Mouse (Mus musculus) kidney, postnatal 25 days (tissue): Measurements from ENCODE around the gene Gpd2.
A peak's percentile ranks its signal among the peaks of the same experiment; 100 is the strongest.

ENCODE experiments used
- DNase-seq, 2 experiments: peaks; one replicate each; pipeline ENCODE4 v3.0.0; 2021; ENCODE audit warnings: mixed read lengths in 2 of 2

Gene Gpd2

GRCm38 (mm10) chr2:57251636-57252317 lies 14.3 kb downstream of the Gpd2 start:
- DNase-seq = no peak

- DNase-seq = peak; percentile 72 to 89
Observed at GRCm38 (mm10) chr2:57252542-57253301, 15.3 kb downstream of the Gpd2 start.

GRCm38 (mm10) chr2:57254267-57254666 lies 16.8 kb downstream of the Gpd2 start:
- peak in 1 of 2 experiments; percentile 36 for DNase-seq

GRCm38 (mm10) chr2:57255153-57255670 lies 17.8 kb downstream of the Gpd2 start:
- DNase-seq = peak in 1 of 2 experiments; percentile 58

- DNase-seq = no peak
Observed at GRCm38 (mm10) chr2:57255836-57256235, 18.4 kb downstream of the Gpd2 start.

GRCm38 (mm10) chr2:57256459-57256858 lies 19.0 kb downstream of the Gpd2 start:
- DNase-seq = no peak

GRCm38 (mm10) chr2:57261286-57262077 lies 24.0 kb downstream of the Gpd2 start:
- peak; percentile 48 to 82 for DNase-seq

GRCm38 (mm10) chr2:57263431-57263830 lies 26.0 kb downstream of the Gpd2 start:
- no peak for DNase-seq

- no peak for DNase-seq
Observed at GRCm38 (mm10) chr2:57264912-57265311, 27.5 kb downstream of the Gpd2 start.

- DNase-seq = no peak
Observed at GRCm38 (mm10) chr2:57266679-57267393, 29.4 kb downstream of the Gpd2 start.

GRCm38 (mm10) chr2:57267394-57267716 lies 29.9 kb downstream of the Gpd2 start:
- DNase-seq = no peak

- DNase-seq = no peak
Observed at GRCm38 (mm10) chr2:57267896-57268295, 30.5 kb downstream of the Gpd2 start.

GRCm38 (mm10) chr2:57268839-57269238 lies 31.4 kb downstream of the Gpd2 start:
- no peak for DNase-seq

- no peak for DNase-seq
Observed at GRCm38 (mm10) chr2:57269690-57270435, 32.4 kb downstream of the Gpd2 start.

- DNase-seq = no peak
Observed at GRCm38 (mm10) chr2:57280190-57280723, 42.8 kb downstream of the Gpd2 start.

- no peak for DNase-seq
Observed at GRCm38 (mm10) chr2:57283791-57284190, 46.4 kb downstream of the Gpd2 start.

GRCm38 (mm10) chr2:57285197-57285596 lies 47.8 kb downstream of the Gpd2 start:
- DNase-seq = no peak

GRCm38 (mm10) chr2:57287986-57288385 lies 50.6 kb downstream of the Gpd2 start:
- DNase-seq = no peak

GRCm38 (mm10) chr2:57293571-57293970 lies 56.1 kb downstream of the Gpd2 start:
- no peak for DNase-seq

GRCm38 (mm10) chr2:57296069-57296468 lies 58.6 kb downstream of the Gpd2 start:
- DNase-seq = no peak

- no peak for DNase-seq
Observed at GRCm38 (mm10) chr2:57297226-57297625, 59.8 kb downstream of the Gpd2 start.

- peak in 1 of 2 experiments; percentile 58 for DNase-seq
Observed at GRCm38 (mm10) chr2:57301539-57301938, 64.1 kb downstream of the Gpd2 start.
